Mouse (Mus musculus): ENCODE measurements around the gene Zfp110. TPM values are rescaled to one million over a fixed set of nuclear protein-coding genes. Genes with fewer than 3 reads are reported as not detected.

Gene Zfp110
- polyA plus RNA-seq (2014; fragmentation: Illumina TruSeq; extraction: RNeasy Lipid Tissue Mini Kit (QIAGEN cat#74804); ENCODE audit: low read depth, low replicate concordance) = 33.4 TPM

GRCm38 (mm10) chr7:12834162-12835120 lies at the start of gene Zfp110:
Gene Zfp110 (plus strand): TSS chr7:12834761.

GRCm38 (mm10) chr7:12802866-12803726 lies 31.5 kb upstream of the Zfp110 start, which contains the start of gene Zscan18:
Gene Zscan18 (minus strand): TSS chr7:12803635.

GRCm38 (mm10) chr7:12818521-12819295 lies 15.9 kb upstream of the Zfp110 start, which contains the start of gene Zfp329:
Gene Zfp329 (minus strand): TSS chr7:12818858.

GRCm38 (mm10) chr7:12880911-12881660 lies 46.5 kb downstream of the Zfp110 start, which contains the start of gene Zfp128:
Gene Zfp128 (plus strand): TSS chr7:12881177.

GRCm38 (mm10) chr7:12897655-12898410 lies 63.3 kb downstream of the Zfp110 start, which contains the start of gene Zscan22:
Gene Zscan22 (plus strand): TSS chr7:12897815.

Other genes with a start within 250 kb of the Zfp110 start
- gene Vmn2r53, start 226.0 kb upstream of the Zfp110 start, polyA plus RNA-seq (2014; fragmentation: Illumina TruSeq; extraction: RNeasy Lipid Tissue Mini Kit (QIAGEN cat#74804); ENCODE audit: low read depth, low replicate concordance) = not detected
- not detected for gene Vmn2r54, start 194.4 kb upstream of the Zfp110 start, polyA plus RNA-seq (2014; fragmentation: Illumina TruSeq; extraction: RNeasy Lipid Tissue Mini Kit (QIAGEN cat#74804); ENCODE audit: low read depth, low replicate concordance)
- gene Vmn2r55, start 149.8 kb upstream of the Zfp110 start, polyA plus RNA-seq (2014; fragmentation: Illumina TruSeq; extraction: RNeasy Lipid Tissue Mini Kit (QIAGEN cat#74804); ENCODE audit: low read depth, low replicate concordance) = not detected
- gene Vmn2r56, start 99.8 kb upstream of the Zfp110 start, polyA plus RNA-seq (2014; fragmentation: Illumina TruSeq; extraction: RNeasy Lipid Tissue Mini Kit (QIAGEN cat#74804); ENCODE audit: low read depth, low replicate concordance) = not detected
- gene Zscan18, start 31.1 kb upstream of the Zfp110 start, polyA plus RNA-seq (2014; fragmentation: Illumina TruSeq; extraction: RNeasy Lipid Tissue Mini Kit (QIAGEN cat#74804); ENCODE audit: low read depth, low replicate concordance) = 4.0 TPM
- gene Zfp329, start 15.9 kb upstream of the Zfp110 start, polyA plus RNA-seq (2014; fragmentation: Illumina TruSeq; extraction: RNeasy Lipid Tissue Mini Kit (QIAGEN cat#74804); ENCODE audit: low read depth, low replicate concordance) = 31.4 TPM
- gene Zfp128, start 46.4 kb downstream of the Zfp110 start, polyA plus RNA-seq (2014; fragmentation: Illumina TruSeq; extraction: RNeasy Lipid Tissue Mini Kit (QIAGEN cat#74804); ENCODE audit: low read depth, low replicate concordance) = 6.9 TPM
- gene Zscan22, start 63.1 kb downstream of the Zfp110 start, polyA plus RNA-seq (2014; fragmentation: Illumina TruSeq; extraction: RNeasy Lipid Tissue Mini Kit (QIAGEN cat#74804); ENCODE audit: low read depth, low replicate concordance) = 6.2 TPM
- gene Rps5, start 87.5 kb downstream of the Zfp110 start, polyA plus RNA-seq (2014; fragmentation: Illumina TruSeq; extraction: RNeasy Lipid Tissue Mini Kit (QIAGEN cat#74804); ENCODE audit: low read depth, low replicate concordance) = 15.5 TPM
- gene Rnf225, start 92.7 kb downstream of the Zfp110 start, polyA plus RNA-seq (2014; fragmentation: Illumina TruSeq; extraction: RNeasy Lipid Tissue Mini Kit (QIAGEN cat#74804); ENCODE audit: low read depth, low replicate concordance) = not detected
- 5.4 TPM for gene Zfp324, start 131.1 kb downstream of the Zfp110 start, polyA plus RNA-seq (2014; fragmentation: Illumina TruSeq; extraction: RNeasy Lipid Tissue Mini Kit (QIAGEN cat#74804); ENCODE audit: low read depth, low replicate concordance)
- gene Zfp446, start 143.1 kb downstream of the Zfp110 start, polyA plus RNA-seq (2014; fragmentation: Illumina TruSeq; extraction: RNeasy Lipid Tissue Mini Kit (QIAGEN cat#74804); ENCODE audit: low read depth, low replicate concordance) = 3.8 TPM
- not detected for gene Slc27a5, start 163.4 kb downstream of the Zfp110 start, polyA plus RNA-seq (2014; fragmentation: Illumina TruSeq; extraction: RNeasy Lipid Tissue Mini Kit (QIAGEN cat#74804); ENCODE audit: low read depth, low replicate concordance)
- 27.9 TPM for gene Trim28, start 164.4 kb downstream of the Zfp110 start, polyA plus RNA-seq (2014; fragmentation: Illumina TruSeq; extraction: RNeasy Lipid Tissue Mini Kit (QIAGEN cat#74804); ENCODE audit: low read depth, low replicate concordance)
- gene Zbtb45, start 175.3 kb downstream of the Zfp110 start, polyA plus RNA-seq (2014; fragmentation: Illumina TruSeq; extraction: RNeasy Lipid Tissue Mini Kit (QIAGEN cat#74804); ENCODE audit: low read depth, low replicate concordance) = 0.82 TPM
- gene Chmp2a, start 200.0 kb downstream of the Zfp110 start, polyA plus RNA-seq (2014; fragmentation: Illumina TruSeq; extraction: RNeasy Lipid Tissue Mini Kit (QIAGEN cat#74804); ENCODE audit: low read depth, low replicate concordance) = 108 TPM
- 79.8 TPM for gene Ube2m, start 203.5 kb downstream of the Zfp110 start, polyA plus RNA-seq (2014; fragmentation: Illumina TruSeq; extraction: RNeasy Lipid Tissue Mini Kit (QIAGEN cat#74804); ENCODE audit: low read depth, low replicate concordance)
- 0.52 TPM for gene Mzf1, start 220.0 kb downstream of the Zfp110 start, polyA plus RNA-seq (2014; fragmentation: Illumina TruSeq; extraction: RNeasy Lipid Tissue Mini Kit (QIAGEN cat#74804); ENCODE audit: low read depth, low replicate concordance)